Mouse (Mus musculus) neural tube, embryonic 14.5 days (tissue): ENCODE measurements around the gene Fcgr1. TPM values are rescaled to one million over a fixed set of nuclear protein-coding genes. Genes with fewer than 3 reads are reported as not detected.

Source experiments
- ATAC-seq: fragments of 200-750 bp; cut with Nextera tagmentation; 2 replicates; pipeline ENCODE4 v1.8.0; 2017; ENCODE audit warnings: low read depth, mild to moderate bottlenecking, moderate TSS enrichment, moderate library complexity
- H3K27ac ChIP-seq: fragments of 300-500 bp; sonication (generic); 2 replicates; pipeline ENCODE4 v1.5.1; 2014; ENCODE audit warnings: low read depth, mild to moderate bottlenecking, control low read depth, low read length, moderate library complexity, mixed read lengths
- H3K27me3 ChIP-seq: fragments of 300-500 bp; sonication (generic); 2 replicates; pipeline ENCODE4 v1.6.1; 2014; ENCODE audit warnings: low read length; ENCODE audit not compliant: control insufficient read depth, insufficient read depth
- H3K36me3 ChIP-seq: fragments of 300-500 bp; sonication (generic); 2 replicates; pipeline ENCODE4 v1.6.1; 2014; ENCODE audit warnings: low read length, mixed read lengths; ENCODE audit not compliant: control insufficient read depth, insufficient read depth
- H3K4me1 ChIP-seq: fragments of 300-500 bp; sonication (generic); 2 replicates; pipeline ENCODE4 v1.6.1; 2014; ENCODE audit warnings: low read length; ENCODE audit not compliant: control insufficient read depth, insufficient read depth
- H3K4me2 ChIP-seq: fragments of 300-500 bp; sonication (generic); 2 replicates; pipeline ENCODE4 v1.6.1; 2014; ENCODE audit warnings: mild to moderate bottlenecking, low read depth, low read length, control low read depth
- H3K4me3 ChIP-seq: fragments of 300-500 bp; sonication (generic); 2 replicates; pipeline ENCODE4 v1.5.1; 2014; ENCODE audit warnings: low read depth, low read length, control low read depth, mixed read lengths
- H3K9ac ChIP-seq: fragments of 300-500 bp; sonication (generic); replicated peaks from 2 replicates; pipeline ENCODE4 v1.6.1; 2014; ENCODE audit warnings: low read depth, mild to moderate bottlenecking, control low read depth, low read length, mixed read lengths
- H3K9me3 ChIP-seq: fragments of 300-500 bp; sonication (generic); 2 replicates; pipeline ENCODE4 v1.6.1; 2016; ENCODE audit warnings: low read length; ENCODE audit not compliant: control insufficient read depth
- WGBS: fragments of 180-500 bp; shearing (Covaris S2); extraction: QIAGEN DNeasy Blood & Tissue Kit; methylation state at CpG from one replicate; pipeline ENCODE4 v1.1.7; 2014; 5-methylcytosine and 5-hydroxymethylcytosine counted together
- polyA plus RNA-seq: library from polyadenylated mRNA; unstranded; fragments of >200 nt; fragmentation: Nextera tagmentation; extraction: Ambion mirVana; gene quantifications from 2 replicates; pipeline ENCODE4 v1.2.1, GENCODE M21; 2014

Gene Fcgr1
- polyA plus RNA-seq, 1 experiment from 2014 or later: 0.37 TPM

GRCm38 (mm10) chr3:96262216-96262875 lies 31.4 kb downstream of the Fcgr1 start:
- Histone ChIP-seq H3K4me2 (peak overlapping the region; percentile 77), H3K9ac (peak overlapping the region; percentile 84), H3K27me3 (no peaks in the 10 kb centered on the region), H3K36me3 (no peaks in the 10 kb centered on the region), H3K4me1 (peaks cover 13% of the 10 kb centered on the region; the same call in 1 of the 2 replicates), H3K4me3 (peak overlapping the region; percentile 61), H3K9me3 (no peaks in the 10 kb centered on the region), H3K27ac (peak overlapping the region; percentile 97)
- under 1% methylated on average over 19 of the region's 19 CpGs for WGBS
- ATAC-seq: peak; percentile 78

GRCm38 (mm10) chr3:96261623-96262022 lies 32.1 kb downstream of the Fcgr1 start:
- no peak for ATAC-seq
- Histone ChIP-seq H3K9ac (no peak overlapping the region), H3K27ac (peak overlapping the region; percentile 97), H3K4me3 (peak overlapping the region; percentile 61), H3K9me3 (no peaks in the 10 kb centered on the region), H3K4me1 (peaks cover 13% of the 10 kb centered on the region; the same call in 1 of the 2 replicates), H3K4me2 (peak overlapping the region; percentile 77), H3K36me3 (no peaks in the 10 kb centered on the region), H3K27me3 (no peaks in the 10 kb centered on the region)
- 68% methylated on average over 3 of the region's 3 CpGs for WGBS

- ATAC-seq: no peak
- H3K4me1 ChIP-seq: peaks cover 13% of the 10 kb centered on the region; the same call in 1 of the 2 replicates
- H3K27ac ChIP-seq: no peak overlapping the region
- H3K4me3 ChIP-seq: no peak overlapping the region
- H3K27me3 ChIP-seq: no peaks in the 10 kb centered on the region
- H3K9me3 ChIP-seq: no peaks in the 10 kb centered on the region
- H3K9ac ChIP-seq: no peak overlapping the region
- no peak overlapping the region for H3K4me2 ChIP-seq
- 96% methylated on average over 5 of the region's 5 CpGs for WGBS
- H3K36me3 ChIP-seq: no peaks in the 10 kb centered on the region
Measured at GRCm38 (mm10) chr3:96260220-96260619, 33.5 kb downstream of the Fcgr1 start.

DNA sequence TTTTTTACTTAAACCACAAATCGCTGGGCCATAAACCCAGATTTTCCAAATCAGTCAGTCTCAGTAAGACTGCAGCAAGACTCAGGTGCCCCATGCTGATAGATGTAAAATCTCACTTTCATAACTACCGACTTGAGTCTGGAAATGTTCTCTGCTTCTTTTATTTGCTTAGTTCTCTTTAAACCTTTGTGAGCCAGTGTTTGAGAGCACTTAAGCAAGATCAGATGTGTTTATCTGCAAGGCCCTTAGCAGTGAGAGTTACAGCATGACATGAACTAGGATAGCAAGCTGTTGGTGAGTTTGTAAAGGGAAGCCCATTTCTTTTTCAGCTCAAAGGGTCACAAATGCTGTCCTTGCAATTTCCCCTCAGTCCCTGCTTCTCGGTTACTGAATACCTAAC lies 36.6 kb downstream of the Fcgr1 start:
- 81% methylated on average over 3 of the region's 3 CpGs for WGBS
- H3K36me3 ChIP-seq: no peaks in the 10 kb centered on the region
- H3K4me1 ChIP-seq: no peaks in the 10 kb centered on the region
- no peak overlapping the region for H3K4me2 ChIP-seq
- ATAC-seq: no peak
- no peak overlapping the region for H3K9ac ChIP-seq
- H3K27ac ChIP-seq: no peak overlapping the region
- H3K27me3 ChIP-seq: no peaks in the 10 kb centered on the region
- H3K4me3 ChIP-seq: no peak overlapping the region
- H3K9me3 ChIP-seq: no peaks in the 10 kb centered on the region

DNA sequence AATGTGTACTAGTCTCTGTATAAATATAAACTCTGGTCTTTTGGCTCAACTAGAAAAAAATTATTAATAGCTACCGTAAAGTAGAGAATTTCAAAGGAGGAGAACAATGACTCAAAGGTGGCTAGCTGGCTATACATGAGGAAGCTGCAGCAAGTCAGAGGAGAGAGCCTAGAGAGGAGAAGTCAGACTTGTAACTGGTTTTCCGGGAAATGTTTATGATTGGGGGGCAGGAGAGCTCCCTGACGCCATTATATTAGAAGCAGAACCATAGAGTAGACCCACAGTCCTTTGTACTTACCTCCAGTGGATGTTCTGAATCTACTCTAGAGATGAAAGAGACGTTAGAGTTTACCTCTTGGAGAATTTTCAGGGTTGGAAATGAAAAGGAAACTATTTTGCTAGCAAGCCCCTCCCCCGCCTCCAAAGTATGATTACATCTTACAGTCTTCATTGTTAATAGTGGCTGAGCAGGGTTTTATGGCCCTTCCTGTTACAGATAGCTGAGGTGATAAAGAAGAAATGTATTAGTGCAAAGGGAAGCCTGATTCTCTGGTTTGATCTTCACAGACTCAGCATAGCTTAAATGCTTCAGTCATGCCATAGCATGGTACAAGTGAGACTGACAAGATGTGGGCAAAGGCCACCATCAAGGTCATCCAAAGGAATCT lies 37.7 kb downstream of the Fcgr1 start:
- H3K9ac ChIP-seq: no peak overlapping the region
- no peaks in the 10 kb centered on the region for H3K36me3 ChIP-seq
- H3K4me2 ChIP-seq: no peak overlapping the region
- no peaks in the 10 kb centered on the region for H3K27me3 ChIP-seq
- H3K27ac ChIP-seq: no peak overlapping the region
- 83% methylated on average over 5 of the region's 5 CpGs for WGBS
- no peak overlapping the region for H3K4me3 ChIP-seq
- ATAC-seq: no peak
- no peaks in the 10 kb centered on the region for H3K9me3 ChIP-seq
- H3K4me1 ChIP-seq: no peaks in the 10 kb centered on the region

- Histone ChIP-seq H3K4me2 (no peak overlapping the region), H3K9me3 (no peaks in the 10 kb centered on the region), H3K27ac (no peak overlapping the region), H3K36me3 (no peaks in the 10 kb centered on the region), H3K4me1 (no peaks in the 10 kb centered on the region), H3K27me3 (no peaks in the 10 kb centered on the region), H3K4me3 (no peak overlapping the region), H3K9ac (no peak overlapping the region)
- ATAC-seq: no peak
- WGBS: 54% methylated on average over 10 of the region's 10 CpGs
Measured at GRCm38 (mm10) chr3:96254683-96255355, 39.0 kb downstream of the Fcgr1 start.

- 94% methylated on average over 3 of the region's 3 CpGs for WGBS
- no peak overlapping the region for H3K4me2 ChIP-seq
Measured at GRCm38 (mm10) chr3:96251787-96252186, 42.0 kb downstream of the Fcgr1 start.

DNA sequence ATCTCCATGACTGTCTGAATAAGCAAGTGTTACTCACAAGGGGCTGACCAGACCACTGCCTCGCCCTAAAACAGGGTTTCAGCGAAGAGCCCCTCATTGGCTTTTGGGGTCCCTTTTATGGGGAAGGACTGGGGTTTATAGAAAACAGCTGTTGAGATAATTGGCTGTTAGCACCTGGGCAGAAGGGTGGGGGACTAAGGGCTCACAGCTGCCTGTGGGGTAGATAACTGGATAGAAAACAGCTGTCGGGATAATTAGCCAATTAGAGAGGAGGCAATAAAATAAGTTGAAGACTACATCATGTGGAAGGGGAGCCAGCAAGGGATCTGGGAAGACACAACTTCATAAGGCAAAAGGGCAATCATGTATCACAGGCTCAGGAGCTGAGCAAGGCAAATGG lies 42.9 kb downstream of the Fcgr1 start:
- 64% methylated on average over 3 of the region's 3 CpGs for WGBS
- 0 out of 2 replicates have a peak, but pooled peaks cover 4% of the 10 kb centered on the region for H3K4me1 ChIP-seq
- ATAC-seq: no peak
- H3K27me3 ChIP-seq: no peaks in the 10 kb centered on the region
- no peaks in the 10 kb centered on the region for H3K9me3 ChIP-seq
- no peak overlapping the region for H3K4me3 ChIP-seq
- no peak overlapping the region for H3K4me2 ChIP-seq
- H3K36me3 ChIP-seq: no peaks in the 10 kb centered on the region
- H3K9ac ChIP-seq: no peak overlapping the region
- no peak overlapping the region for H3K27ac ChIP-seq

More at GRCm38 (mm10) chr3:96251787-96252186, 42.0 kb downstream of the Fcgr1 start:
- H3K4me3 ChIP-seq: no peak overlapping the region
- no peaks in the 10 kb centered on the region for H3K36me3 ChIP-seq
- H3K9ac ChIP-seq: no peak overlapping the region
- H3K9me3 ChIP-seq: no peaks in the 10 kb centered on the region
- H3K4me1 ChIP-seq: 0 out of 2 replicates have a peak, but pooled peaks cover 4% of the 10 kb centered on the region
- no peak overlapping the region for H3K27ac ChIP-seq
- H3K27me3 ChIP-seq: no peaks in the 10 kb centered on the region
- no peak for ATAC-seq

DNA sequence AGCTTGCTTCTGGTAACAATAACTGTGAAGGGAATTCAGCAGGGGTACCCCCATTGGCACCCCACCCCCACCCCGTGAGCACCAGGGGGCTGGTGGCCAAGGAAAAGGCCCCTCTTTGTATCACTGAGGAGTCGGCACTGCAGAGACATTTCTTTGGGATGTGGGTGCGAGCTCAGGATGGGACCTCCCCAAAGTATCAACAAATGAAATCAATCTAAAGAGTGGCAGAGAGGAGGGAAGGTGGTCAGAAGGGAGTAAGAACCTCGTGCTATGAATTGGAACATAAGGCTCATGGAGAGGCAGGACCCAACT lies 44.8 kb downstream of the Fcgr1 start:
- H3K4me3 ChIP-seq: no peak overlapping the region
- no peaks in the 10 kb centered on the region for H3K9me3 ChIP-seq
- H3K9ac ChIP-seq: no peak overlapping the region
- H3K4me2 ChIP-seq: no peak overlapping the region
- H3K4me1 ChIP-seq: peaks cover 10% of the 10 kb centered on the region
- no peak overlapping the region for H3K27ac ChIP-seq
- no peaks in the 10 kb centered on the region for H3K36me3 ChIP-seq
- 54% methylated on average over 4 of the region's 4 CpGs for WGBS
- H3K27me3 ChIP-seq: no peaks in the 10 kb centered on the region
- ATAC-seq: no peak
